Mouse (Mus musculus) gastrocnemius, adult 2 months (tissue): ENCODE measurements at regions not wholly inside any gene's neighbourhood (a gene's known extent, or its start where the extent isn't known, plus 50 kb on each side); places are given as distances from the start of the nearest gene placed in this dataset.

Source experiments
- DNase-seq: peaks from one replicate; pipeline ENCODE4 v3.0.0; 2022
- H3K27ac ChIP-seq: fragments of 200-600 bp; 2 replicates; pipeline ENCODE4 v1.8.1; 2022; ENCODE audit warnings: mild to moderate bottlenecking
- H3K4me3 ChIP-seq: fragments of 200-600 bp; 2 replicates; pipeline ENCODE4 v1.8.1; 2022; ENCODE audit warnings: mild to moderate bottlenecking, moderate library complexity
- CTCF ChIP-seq: fragments of 200-600 bp; IDR thresholded peaks from 2 replicates; pipeline ENCODE4 v1.8.1; 2022; ENCODE audit warnings: antibody characterized with exemption, mild to moderate bottlenecking, moderate library complexity
- intact Hi-C: fragments of 180-260 bp; cut with DNase I; formaldehyde crosslinking; loops from one replicate; pipeline ENCODE4 v1.15.1; 2025

GRCm38 (mm10) chr16:70028649-70029048, 165.1 kb upstream of the Speer2 start:
- intact Hi-C loops, result no loop called here
- no peak for DNase-seq
- no peak overlapping the region for H3K27ac ChIP-seq
- no peak for TF ChIP-seq CTCF
- H3K4me3 ChIP-seq, result no peak overlapping the region

GRCm38 (mm10) chr16:70045547-70045946, 182.0 kb upstream of the Speer2 start:
- no peak overlapping the region for H3K27ac ChIP-seq
- no peak for TF ChIP-seq CTCF
- no peak overlapping the region for H3K4me3 ChIP-seq
- intact Hi-C loops, result no loop called here
- no peak for DNase-seq

- H3K27ac ChIP-seq, result no peak overlapping the region
- TF ChIP-seq CTCF, result no peak
- DNase-seq, result no peak
- intact Hi-C loops, result no loop called here
- H3K4me3 ChIP-seq, result no peak overlapping the region
Observed at GRCm38 (mm10) chr16:70046009-70046408, 182.5 kb upstream of the Speer2 start.

GRCm38 (mm10) chr16:70049850-70050249, 186.3 kb upstream of the Speer2 start:
- Histone ChIP-seq H3K27ac (no peak overlapping the region), H3K4me3 (no peak overlapping the region)
- no peak for TF ChIP-seq CTCF
- DNase-seq, result no peak
- intact Hi-C loops, result no loop called here

GRCm38 (mm10) chr16:70071471-70071870, 207.9 kb upstream of the Speer2 start:
- intact Hi-C loops, result no loop called here
- no peak for DNase-seq
- H3K4me3 ChIP-seq, result no peak overlapping the region
- no peak overlapping the region for H3K27ac ChIP-seq
- TF ChIP-seq CTCF, result no peak

GRCm38 (mm10) chr16:70073740-70074139, 210.2 kb upstream of the Speer2 start:
- DNase-seq, result no peak
- H3K27ac ChIP-seq, result no peak overlapping the region
- no peak overlapping the region for H3K4me3 ChIP-seq
- TF ChIP-seq CTCF, result no peak
- intact Hi-C loops, result no loop called here

- Histone ChIP-seq H3K27ac (no peak overlapping the region), H3K4me3 (no peak overlapping the region)
- TF ChIP-seq CTCF, result no peak
- intact Hi-C loops, result no loop called here
- no peak for DNase-seq
Observed at GRCm38 (mm10) chr16:70079497-70079896, 216.0 kb upstream of the Speer2 start.

- intact Hi-C loops, result no loop called here
- Histone ChIP-seq H3K4me3 (no peak overlapping the region), H3K27ac (no peak overlapping the region)
- no peak for DNase-seq
- no peak for TF ChIP-seq CTCF
Observed at GRCm38 (mm10) chr16:70091291-70091690, 222.5 kb upstream of the Gbe1 start.

- TF ChIP-seq CTCF, result no peak
- Histone ChIP-seq H3K4me3 (no peak overlapping the region), H3K27ac (no peak overlapping the region)
- intact Hi-C loops, result no loop called here
- no peak for DNase-seq
Observed at GRCm38 (mm10) chr16:70091963-70092362, 221.8 kb upstream of the Gbe1 start.

- H3K27ac ChIP-seq, result no peak overlapping the region
- intact Hi-C loops, result no loop called here
- no peak for TF ChIP-seq CTCF
- DNase-seq, result no peak
- no peak overlapping the region for H3K4me3 ChIP-seq
Observed at GRCm38 (mm10) chr16:70093224-70093623, 220.5 kb upstream of the Gbe1 start.

GRCm38 (mm10) chr16:70095221-70095620, 218.5 kb upstream of the Gbe1 start:
- Histone ChIP-seq H3K27ac (no peak overlapping the region), H3K4me3 (no peak overlapping the region)
- TF ChIP-seq CTCF, result no peak
- DNase-seq, result no peak
- intact Hi-C loops, result no loop called here

- intact Hi-C loops, result no loop called here
- Histone ChIP-seq H3K27ac (no peak overlapping the region), H3K4me3 (no peak overlapping the region)
- TF ChIP-seq CTCF, result no peak
- no peak for DNase-seq
Observed at GRCm38 (mm10) chr16:70103791-70104378, 209.9 kb upstream of the Gbe1 start.

- intact Hi-C loops, result no loop called here
- Histone ChIP-seq H3K27ac (no peak overlapping the region), H3K4me3 (no peak overlapping the region)
- DNase-seq, result no peak
- no peak for TF ChIP-seq CTCF
Observed at GRCm38 (mm10) chr16:70141466-70141865, 172.3 kb upstream of the Gbe1 start.

GRCm38 (mm10) chr16:70147673-70148359, 165.9 kb upstream of the Gbe1 start:
- no peak overlapping the region for H3K4me3 ChIP-seq
- TF ChIP-seq CTCF, result no peak
- H3K27ac ChIP-seq, result no peak overlapping the region
- intact Hi-C loops, result no loop called here
- no peak for DNase-seq
